Mouse (Mus musculus) gastrocnemius, adult 2 months (tissue): ENCODE results near the gene Pkd1l1. TPM values are rescaled to one million over a fixed set of nuclear protein-coding genes. Genes with fewer than 3 reads are reported as not detected.

Source experiments
- DNase-seq: peaks from one replicate; pipeline ENCODE4 v3.0.0; 2022
- H3K27ac ChIP-seq: fragments of 200-600 bp; 2 replicates; pipeline ENCODE4 v1.8.1; 2022; ENCODE audit warnings: mild to moderate bottlenecking
- H3K4me3 ChIP-seq: fragments of 200-600 bp; 2 replicates; pipeline ENCODE4 v1.8.1; 2022; ENCODE audit warnings: mild to moderate bottlenecking, moderate library complexity
- CTCF ChIP-seq: fragments of 200-600 bp; IDR thresholded peaks from 2 replicates; pipeline ENCODE4 v1.8.1; 2022; ENCODE audit warnings: antibody characterized with exemption, mild to moderate bottlenecking, moderate library complexity
- intact Hi-C: fragments of 180-260 bp; cut with DNase I; formaldehyde crosslinking; loops from one replicate; pipeline ENCODE4 v1.15.1; 2025
- total RNA-seq, 2 experiments: library from RNA; stranded (reverse); gene quantifications; 2 replicates each; pipeline ENCODE4 v1.2.3; 2021

Pkd1l1 gene
- total RNA-seq, 2 experiments from 2014 or later = 0.03 TPM; not detected in 1

DNA sequence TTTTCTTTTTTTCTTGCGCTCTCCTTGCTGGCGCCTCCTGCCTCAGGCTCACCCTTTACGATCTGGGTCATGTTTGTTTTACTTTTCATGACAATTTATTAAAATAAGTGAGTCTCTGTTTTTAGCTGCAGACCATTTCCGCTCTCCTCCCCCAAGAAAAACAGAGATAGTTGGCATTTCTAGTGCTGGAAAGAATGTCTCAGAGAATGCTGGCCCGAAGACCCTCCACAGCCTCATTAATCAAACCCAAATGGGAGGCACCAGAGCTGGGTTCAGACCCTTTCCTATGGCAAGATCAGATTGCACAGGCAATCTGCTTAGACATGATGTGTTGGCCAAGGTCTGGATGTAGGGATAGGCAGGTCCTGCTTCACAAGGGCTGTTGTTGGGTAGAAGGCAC, 175.6 kb downstream of the Pkd1l1 start:
- Histone ChIP-seq H3K27ac (no peak overlapping the region), H3K4me3 (no peak overlapping the region)
- TF ChIP-seq CTCF = no peak
- no peak for DNase-seq
- intact Hi-C loops = no loop called here

- no peak overlapping the region for H3K4me3 ChIP-seq
- no peak for TF ChIP-seq CTCF
- DNase-seq = no peak
- intact Hi-C loops = no loop called here
- no peak overlapping the region for H3K27ac ChIP-seq
Measured at GRCm38 (mm10) chr11:8795031-8795430, 178.0 kb downstream of the Pkd1l1 start.

- intact Hi-C loops = no loop called here
- Histone ChIP-seq H3K27ac (no peak overlapping the region), H3K4me3 (no peak overlapping the region)
- DNase-seq = no peak
- no peak for TF ChIP-seq CTCF
Measured at GRCm38 (mm10) chr11:8792146-8792545, 180.9 kb downstream of the Pkd1l1 start.

DNA sequence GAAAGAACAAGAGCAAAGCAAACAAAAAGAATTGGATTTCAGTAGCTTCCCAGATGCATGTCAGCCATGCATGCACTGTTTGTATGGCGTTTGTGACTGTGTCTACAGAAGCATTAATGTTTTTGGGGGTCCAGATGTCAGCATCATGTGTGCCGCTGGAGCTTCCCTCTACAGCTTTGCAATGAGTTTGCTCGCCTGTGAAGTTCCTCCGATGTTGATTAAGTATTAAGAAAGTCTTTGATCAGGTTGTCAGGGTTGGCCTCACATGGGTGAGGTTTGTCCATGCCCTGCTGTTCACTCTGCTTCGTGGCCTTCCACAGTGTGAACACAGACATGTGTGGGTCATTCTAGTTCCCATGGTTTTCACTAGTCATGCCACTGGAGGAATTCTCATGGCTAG, 183.9 kb downstream of the Pkd1l1 start:
- H3K27ac ChIP-seq = no peak overlapping the region
- intact Hi-C loops = no loop called here
- no peak for DNase-seq
- no peak overlapping the region for H3K4me3 ChIP-seq
- no peak for TF ChIP-seq CTCF

- intact Hi-C loops = no loop called here
- H3K4me3 ChIP-seq = no peak overlapping the region
- TF ChIP-seq CTCF = no peak
Measured at GRCm38 (mm10) chr11:8787604-8788003, 185.5 kb downstream of the Pkd1l1 start.

DNA sequence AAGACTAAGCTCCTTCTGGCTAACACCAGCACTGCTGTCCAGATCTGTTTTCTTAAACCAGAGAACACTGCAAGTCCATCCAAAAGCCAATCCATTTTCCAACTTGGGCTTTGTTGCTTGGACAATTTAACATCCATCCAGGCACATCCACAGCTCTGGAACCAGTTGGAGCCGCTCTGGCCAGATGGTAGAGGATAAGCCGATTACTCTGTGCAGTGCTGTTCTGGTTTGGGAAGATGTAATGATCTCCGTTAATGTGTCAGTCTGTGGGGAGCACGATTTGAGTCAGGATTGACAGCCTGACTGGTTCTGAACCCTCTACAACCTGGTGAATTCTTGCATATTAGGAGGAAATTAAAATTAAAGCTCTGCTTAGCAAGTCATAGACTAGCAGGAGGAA, 188.7 kb downstream of the Pkd1l1 start:
- intact Hi-C loops = no loop called here
- no peak for TF ChIP-seq CTCF
- Histone ChIP-seq H3K27ac (no peak overlapping the region), H3K4me3 (no peak overlapping the region)
- DNase-seq = no peak

More at GRCm38 (mm10) chr11:8787604-8788003, 185.5 kb downstream of the Pkd1l1 start:
- no peak for DNase-seq
- H3K27ac ChIP-seq = no peak overlapping the region

GRCm38 (mm10) chr11:8782141-8782465, 191.0 kb downstream of the Pkd1l1 start:
- Histone ChIP-seq H3K4me3 (no peak overlapping the region), H3K27ac (no peak overlapping the region)
- no peak for TF ChIP-seq CTCF
- no peak for DNase-seq
- intact Hi-C loops = no loop called here

DNA sequence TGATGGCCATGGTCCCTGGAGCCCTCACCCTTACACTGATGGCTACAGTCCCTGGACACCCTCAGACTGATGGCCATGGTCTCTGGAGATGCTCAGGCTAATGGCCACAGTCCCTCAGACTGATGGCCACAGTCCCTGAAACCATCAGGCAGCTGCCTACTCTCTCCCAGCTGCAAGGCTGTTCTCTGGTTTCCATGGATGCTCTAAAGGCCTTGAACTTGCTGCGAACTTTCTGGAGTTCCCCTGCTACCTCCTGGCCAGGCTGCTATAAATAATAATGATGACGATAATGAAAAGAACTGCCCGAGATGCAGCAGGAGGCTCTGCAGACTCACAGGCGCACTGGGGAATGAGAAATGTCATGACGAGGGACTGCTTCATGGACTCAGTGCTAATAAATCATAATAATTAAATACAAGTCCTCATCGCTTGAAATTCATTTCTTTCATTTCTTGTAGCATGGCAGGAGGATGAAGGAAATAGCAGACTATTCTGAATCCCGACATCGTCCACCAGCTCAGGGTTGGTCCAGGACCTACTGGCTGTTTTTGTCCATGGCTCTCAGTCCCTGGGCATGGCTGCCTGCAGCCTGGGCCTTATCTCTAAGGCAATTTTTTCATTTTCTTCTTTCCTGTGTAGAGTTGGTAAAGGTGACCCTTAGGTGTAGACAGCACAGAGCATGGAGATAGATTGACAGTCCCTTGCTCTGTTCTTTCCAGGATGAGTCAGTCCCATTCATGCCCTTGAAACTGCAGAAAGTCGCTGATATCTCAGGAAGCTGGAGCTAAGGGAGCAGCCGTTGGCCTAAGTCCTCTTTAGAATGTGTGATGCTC, 191.5 kb downstream of the Pkd1l1 start:
- H3K27ac ChIP-seq = no peak overlapping the region

GRCm38 (mm10) chr11:8779427-8779826, 193.6 kb downstream of the Pkd1l1 start:
- intact Hi-C loops = no loop called here
- Histone ChIP-seq H3K4me3 (no peak overlapping the region), H3K27ac (no peak overlapping the region)
- TF ChIP-seq CTCF = no peak
- DNase-seq = no peak

More for the DNA sequence above, 191.5 kb downstream of the Pkd1l1 start:
- H3K4me3 ChIP-seq = no peak overlapping the region
- intact Hi-C loops = no loop called here
- no peak for DNase-seq
- TF ChIP-seq CTCF = no peak

Other genes with a start within 250 kb of the Pkd1l1 start
- 1 to 10 TPM; 7.7 to 9.2 TPM for gene Hus1, start 37.9 kb upstream of the Pkd1l1 start, total RNA-seq
- not detected for gene Gm11992, start 75.3 kb upstream of the Pkd1l1 start, total RNA-seq
- not detected for gene Sun3, start 75.7 kb upstream of the Pkd1l1 start, total RNA-seq
- gene Upp1, start 144.8 kb upstream of the Pkd1l1 start, total RNA-seq = under 1 TPM in 1 of 2 experiments, not detected in 1; 0.59 TPM
- gene Abca13, start 218.7 kb upstream of the Pkd1l1 start, total RNA-seq = not detected